Mouse (Mus musculus) right cerebral cortex, adult 2 months (tissue): ENCODE results near the gene Nkain1.

Experiments used
- DNase-seq, 2 experiments: peaks; one replicate each; pipeline ENCODE4 v3.0.0; 2021 to 2022; ENCODE audit warnings: low spot score in 2 of 2

The Nkain1 gene

GRCm38 (mm10) chr4:130552312-130553120 is 21.5 kb downstream of the Nkain1 start:
- peak in 1 of 2 experiments; percentile 44 for DNase-seq

- no peak for DNase-seq
Measured at GRCm38 (mm10) chr4:130550511-130550910, 23.5 kb downstream of the Nkain1 start.

GRCm38 (mm10) chr4:130549189-130549588 is 24.8 kb downstream of the Nkain1 start:
- no peak for DNase-seq

DNA sequence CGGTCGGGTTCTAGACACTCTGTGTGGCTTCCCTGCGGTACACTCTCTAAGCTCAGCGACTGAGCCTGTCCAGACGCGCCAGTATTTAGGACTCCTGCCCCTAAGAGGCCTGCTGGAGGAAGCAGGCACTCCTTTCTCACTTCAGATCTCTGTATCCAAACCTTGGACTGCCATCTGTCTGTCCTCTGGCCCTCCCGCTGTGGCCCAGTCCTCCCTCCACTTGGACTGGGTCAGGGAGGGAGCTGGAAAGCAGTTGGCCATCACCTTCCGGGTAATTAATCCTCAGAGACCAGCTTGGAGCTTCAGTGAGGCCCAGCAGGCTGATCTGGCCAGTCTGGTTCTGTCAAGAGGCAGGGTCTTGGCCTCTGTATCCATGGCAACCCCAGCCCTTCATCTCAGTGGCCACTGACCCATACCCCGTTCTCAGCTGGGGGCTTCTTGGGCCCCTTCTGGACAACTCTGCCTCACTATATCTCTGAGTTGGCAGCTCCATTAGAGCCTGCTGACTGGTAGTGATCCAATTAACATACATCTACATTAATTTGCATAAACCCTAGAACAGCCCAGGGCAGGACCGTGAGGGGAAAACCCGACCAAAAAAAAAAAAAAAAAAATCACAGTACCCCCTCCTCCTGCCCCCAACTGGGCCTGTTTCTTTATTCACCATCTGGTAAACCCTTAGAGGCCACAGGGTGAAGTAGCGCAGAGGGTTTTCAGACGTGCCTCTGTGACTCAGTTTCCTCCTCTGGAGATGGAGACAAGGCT is 27.0 kb downstream of the Nkain1 start:
- no peak for DNase-seq

GRCm38 (mm10) chr4:130544392-130544791 is 29.6 kb downstream of the Nkain1 start:
- no peak for DNase-seq

DNA sequence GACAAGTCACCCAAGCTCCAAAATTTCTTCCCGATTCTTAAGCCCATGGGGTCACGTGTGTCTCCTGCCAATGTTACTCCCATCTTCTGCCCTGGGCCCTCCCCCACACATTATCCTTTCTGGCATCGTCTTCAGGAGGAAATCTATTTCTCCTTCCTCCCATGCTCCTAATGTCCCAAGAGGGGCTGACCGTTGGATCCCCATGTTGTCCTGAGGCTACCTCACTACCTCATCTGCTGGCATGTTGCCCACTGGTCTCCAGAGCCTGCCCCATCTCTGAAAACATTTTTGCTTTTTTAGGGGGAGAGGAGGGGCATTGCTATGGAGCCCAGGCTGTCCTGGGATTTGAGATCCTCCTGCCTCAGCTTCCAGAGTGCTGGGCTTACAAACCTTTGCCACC is 30.9 kb downstream of the Nkain1 start:
- no peak for DNase-seq

- no peak for DNase-seq
Measured at GRCm38 (mm10) chr4:130540831-130541230, 33.1 kb downstream of the Nkain1 start.

DNA sequence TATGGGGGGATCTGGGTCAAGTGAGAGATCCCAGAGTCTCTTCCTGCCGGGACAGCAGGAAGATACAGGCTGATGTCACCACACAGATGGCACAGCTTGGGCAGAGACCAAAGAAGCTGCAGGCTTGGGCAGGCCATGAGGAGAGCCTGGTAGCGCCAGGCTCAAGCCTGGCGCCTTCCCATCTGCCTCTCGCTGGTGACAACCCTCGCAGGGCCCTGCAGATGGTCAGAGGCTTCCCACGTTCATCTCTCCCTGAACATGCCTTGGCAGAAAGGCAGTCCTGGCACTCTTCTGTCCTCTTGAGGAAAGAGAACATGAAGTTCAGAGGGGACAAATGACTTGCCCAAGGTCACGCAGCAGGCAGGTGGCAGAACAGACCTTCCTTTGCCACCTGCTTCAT is 34.3 kb downstream of the Nkain1 start:
- no peak for DNase-seq

GRCm38 (mm10) chr4:130539053-130539452 is 34.9 kb downstream of the Nkain1 start:
- no peak for DNase-seq

DNA sequence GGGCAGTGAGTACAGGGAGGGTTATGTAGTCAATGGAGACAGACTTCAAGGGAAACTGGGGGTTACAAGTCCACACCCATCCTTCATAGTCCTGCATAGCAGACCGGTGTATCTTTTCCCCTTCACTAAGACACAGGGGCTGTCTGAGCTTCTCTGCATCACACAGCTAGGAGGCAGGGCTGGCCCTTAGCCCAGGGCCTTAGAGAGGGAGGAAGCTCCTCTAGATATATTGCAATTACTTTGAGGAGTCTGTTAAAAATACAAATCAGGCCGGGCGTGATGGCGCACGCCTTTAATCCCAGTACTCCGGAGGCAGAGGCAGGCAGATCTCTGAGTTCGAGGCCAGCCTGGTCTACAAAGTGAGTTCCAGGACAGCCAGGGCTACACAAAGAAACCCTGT is 36.6 kb downstream of the Nkain1 start:
- no peak for DNase-seq

GRCm38 (mm10) chr4:130535789-130536188 is 38.2 kb downstream of the Nkain1 start:
- DNase-seq = no peak

DNA sequence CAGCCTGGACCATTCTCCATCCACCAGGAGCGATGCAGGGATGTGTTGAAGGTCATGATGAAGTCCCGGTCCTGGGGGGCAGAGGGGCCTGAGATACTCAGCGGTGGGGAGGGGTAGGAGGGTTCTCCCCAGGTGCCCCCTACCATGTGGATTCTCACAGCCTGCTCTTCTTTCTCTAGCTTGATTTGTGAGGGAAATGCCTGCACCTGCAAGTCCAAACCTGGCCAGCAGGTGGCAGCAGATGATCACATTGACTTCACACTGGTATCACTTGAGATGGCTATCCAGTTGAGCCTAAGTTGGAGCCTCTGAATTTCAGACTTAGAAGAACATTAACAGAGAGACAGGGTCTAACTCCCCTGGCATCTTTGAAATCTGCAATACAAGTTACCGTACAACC is 40.0 kb downstream of the Nkain1 start:
- peak; percentile 96 to 97 for DNase-seq

DNA sequence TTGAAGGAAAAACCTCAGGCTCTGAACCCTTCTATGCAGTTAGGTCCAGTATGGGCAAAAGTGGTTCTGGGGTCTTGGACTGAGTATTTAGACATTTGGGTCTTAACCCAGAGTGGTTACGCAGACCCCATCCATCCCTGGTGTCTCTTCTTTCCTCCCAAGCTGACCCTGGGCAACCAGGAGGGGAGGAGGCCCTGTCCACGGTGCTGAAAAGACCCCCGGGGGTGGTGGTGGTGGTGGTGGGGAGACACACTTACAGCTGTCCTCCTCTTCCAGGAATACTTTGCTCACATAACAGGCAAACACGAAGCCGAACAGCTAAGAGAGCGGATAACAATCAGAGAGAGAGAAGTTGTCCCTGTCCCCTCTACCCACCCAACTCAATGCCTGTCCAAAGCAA is 41.6 kb downstream of the Nkain1 start:
- no peak for DNase-seq

DNA sequence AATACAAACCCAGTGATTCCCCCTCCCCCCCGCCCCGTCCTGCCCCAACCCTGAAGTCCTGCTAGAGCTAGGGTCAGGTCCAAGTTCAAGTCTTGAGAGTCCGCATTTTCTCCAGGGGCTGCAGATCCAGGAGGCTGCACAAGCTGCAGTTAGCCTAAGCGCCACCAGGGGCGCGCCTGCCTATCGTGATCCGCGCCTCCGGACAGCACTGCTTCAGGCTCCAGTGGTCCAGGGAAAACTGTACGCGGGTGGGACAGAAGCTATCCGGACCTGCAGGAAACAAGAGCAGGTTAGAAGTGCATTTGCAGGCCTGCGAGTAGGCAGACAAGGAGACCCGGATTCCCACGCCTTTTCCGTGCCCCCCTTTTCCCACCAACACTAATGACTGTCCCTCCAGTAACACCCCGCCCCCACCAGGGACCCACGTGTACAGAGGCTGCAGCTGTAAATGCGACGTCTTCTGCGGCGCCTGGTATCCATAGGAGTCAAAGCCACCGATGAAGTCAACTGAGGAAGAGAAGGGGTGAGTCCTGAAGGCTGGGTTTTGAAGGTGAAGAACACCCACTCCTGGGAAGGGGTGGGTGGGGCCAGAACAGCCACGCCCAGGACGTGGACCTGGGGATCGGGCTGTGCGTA is 42.2 kb downstream of the Nkain1 start:
- DNase-seq = peak; percentile 79 to 82

- no peak for DNase-seq
Measured at GRCm38 (mm10) chr4:130527804-130528203, 46.2 kb downstream of the Nkain1 start.

GRCm38 (mm10) chr4:130525041-130525440 is 48.9 kb downstream of the Nkain1 start:
- DNase-seq = no peak

DNA sequence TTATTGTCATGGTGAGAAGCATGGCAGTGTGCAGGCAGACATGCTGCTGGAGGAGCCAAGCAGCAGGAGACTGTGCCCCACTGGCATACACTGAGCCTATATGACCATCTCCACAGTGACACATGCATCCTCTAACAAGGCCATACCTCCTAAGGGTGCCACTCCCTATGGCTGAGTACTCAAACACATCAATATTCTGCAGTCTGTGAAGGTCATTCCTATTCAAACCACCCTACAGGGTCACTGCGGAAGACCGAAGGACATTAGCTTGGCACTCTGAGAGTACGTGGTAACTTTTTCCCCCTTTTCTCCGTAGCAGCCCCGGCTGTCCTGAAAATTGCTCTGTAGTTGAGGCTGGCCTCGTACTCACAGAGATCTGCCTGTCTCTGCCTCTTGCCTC is 52.5 kb downstream of the Nkain1 start:
- DNase-seq = no peak

GRCm38 (mm10) chr4:130520482-130520851 is 53.5 kb downstream of the Nkain1 start:
- no peak for DNase-seq

GRCm38 (mm10) chr4:130519567-130520481 is 54.1 kb downstream of the Nkain1 start:
- DNase-seq = peak; percentile 88 to 90

- DNase-seq = no peak
Measured at GRCm38 (mm10) chr4:130516490-130516889, 57.5 kb downstream of the Nkain1 start.
